Mouse (Mus musculus): ENCODE measurements around the gene Enpp3. TPM values are rescaled to one million over a fixed set of nuclear protein-coding genes. Genes with fewer than 3 reads are reported as not detected.

Enpp3 gene
- total RNA-seq, 1 experiment, result 43.2 TPM

DNA sequence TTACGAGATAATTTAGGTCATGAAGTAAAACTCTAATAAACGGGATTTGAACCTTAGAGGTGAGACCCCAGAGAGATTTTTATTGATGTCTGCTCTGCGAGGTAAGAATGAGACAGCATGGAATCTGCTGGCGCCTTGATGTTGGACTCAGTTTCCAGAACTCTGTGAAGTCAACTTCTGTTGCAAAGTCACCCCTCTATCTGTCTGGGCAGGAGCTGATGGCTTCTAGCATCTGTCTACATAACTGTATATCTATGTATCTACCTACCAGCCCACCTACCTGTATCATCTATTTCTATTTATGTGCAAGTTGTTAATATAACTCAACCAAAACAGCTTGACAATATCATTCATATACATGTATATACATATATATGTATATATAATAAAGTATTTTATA is 57.3 kb downstream of the Enpp3 start:
- Histone ChIP-seq H3K36me3 (ENCODE audit: control insufficient read depth, insufficient read depth, low read length, poor library complexity, severe bottlenecking) (peaks cover 34% of the 10 kb centered on the region), H3K27ac (ENCODE audit: insufficient read depth, low read depth, low read length, poor library complexity, severe bottlenecking) (no peak overlapping the region), H3K4me3 (ENCODE audit: insufficient read depth in 1 of 2, low read depth in 1 of 2, low read length in 2 of 2, poor library complexity in 1 of 2, severe bottlenecking in 1 of 2) (no peak overlapping the region), H3K9me3 (ENCODE audit: control insufficient read depth, insufficient read depth, low read depth, low read length) (no peaks in the 10 kb centered on the region), H3K4me1 (ENCODE audit: control insufficient read depth in 2 of 2, insufficient read depth in 2 of 2, low read length in 2 of 2, poor library complexity in 1 of 2) (peaks cover 0 to 2% of the 10 kb centered on the region in 2 experiments; a peak in 1 of 4 replicates), H3K9ac (ENCODE audit: insufficient read depth, low read depth, low read length, poor library complexity, severe bottlenecking) (no peak overlapping the region)
- in situ Hi-C loops (cut with MboI; ENCODE audit: low sequenced_read_pairs in 2 of 2, unreplicated experiment in 2 of 2), result loop anchor here in 1 of 2 experiments (10.0 kb wide), 1 partner anchor 109 kb away; no protein-coding TSS in a partner anchor
- DNase-seq (ENCODE audit: low read depth, low spot score), result no peak
- TF ChIP-seq HCFC1 (IDR thresholded peaks at IDR 0.05; ENCODE audit: borderline replicate concordance, insufficient read depth, low read length) (no peak), MAFK (IDR thresholded peaks at IDR 0.05; ENCODE audit: insufficient read depth, low read depth, low read length) (no peak), CHD2 (IDR thresholded peaks at IDR 0.05; ENCODE audit: low read depth, low read length) (no peak), ZC3H11A (IDR thresholded peaks at IDR 0.05; ENCODE audit: borderline replicate concordance, low read depth, low read length) (no peak), ZNF384 (IDR thresholded peaks at IDR 0.05; ENCODE audit: low read depth, low read length) (no peak)

DNA sequence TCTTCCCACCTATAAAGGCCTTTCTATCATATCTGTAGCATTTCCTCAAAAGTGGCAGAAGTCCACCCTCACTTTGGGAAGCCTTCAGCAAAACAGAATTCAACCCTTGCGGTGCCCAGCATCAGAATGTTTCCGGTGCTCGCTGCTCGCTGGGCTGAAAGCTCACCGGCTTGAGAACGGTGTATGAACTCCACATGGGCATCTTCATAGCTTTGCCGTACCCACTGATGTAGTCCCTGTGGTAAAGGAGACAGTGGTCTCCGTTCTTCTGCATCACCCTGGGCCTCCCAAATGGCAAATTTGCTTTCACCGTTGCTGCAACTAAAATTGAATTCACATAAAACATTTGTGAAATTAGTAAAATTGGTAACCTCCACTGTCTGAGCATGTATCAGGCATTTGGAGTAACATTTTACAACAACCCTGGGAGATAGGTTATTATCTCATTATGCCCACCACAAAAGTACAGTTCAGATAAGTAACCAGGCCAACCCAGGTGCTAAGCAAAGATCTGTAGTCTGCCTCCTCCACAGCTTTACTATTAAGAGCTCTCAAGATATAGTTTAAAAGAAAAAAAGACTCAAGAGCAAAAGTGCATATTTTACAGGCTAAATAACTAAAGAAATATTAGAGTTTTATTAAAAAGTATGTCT is 57.9 kb downstream of the Enpp3 start:
- Histone ChIP-seq H3K36me3 (ENCODE audit: control insufficient read depth, insufficient read depth, low read length, poor library complexity, severe bottlenecking) (peaks cover 34% of the 10 kb centered on the region), H3K27ac (ENCODE audit: insufficient read depth, low read depth, low read length, poor library complexity, severe bottlenecking) (no peak overlapping the region), H3K4me1 (ENCODE audit: control insufficient read depth in 2 of 2, insufficient read depth in 2 of 2, low read length in 2 of 2, poor library complexity in 1 of 2) (peaks cover 0 to 2% of the 10 kb centered on the region in 2 experiments; a peak in 1 of 4 replicates), H3K4me3 (ENCODE audit: insufficient read depth in 1 of 2, low read depth in 1 of 2, low read length in 2 of 2, poor library complexity in 1 of 2, severe bottlenecking in 1 of 2) (no peak overlapping the region), H3K9me3 (ENCODE audit: control insufficient read depth, insufficient read depth, low read depth, low read length) (no peaks in the 10 kb centered on the region), H3K9ac (ENCODE audit: insufficient read depth, low read depth, low read length, poor library complexity, severe bottlenecking) (no peak overlapping the region)
- TF ChIP-seq CHD2 (IDR thresholded peaks at IDR 0.05; ENCODE audit: low read depth, low read length), result no peak
- no peak for TF ChIP-seq ZC3H11A (IDR thresholded peaks at IDR 0.05; ENCODE audit: borderline replicate concordance, low read depth, low read length)
- TF ChIP-seq ZNF384 (IDR thresholded peaks at IDR 0.05; ENCODE audit: low read depth, low read length), result no peak
- no peak for TF ChIP-seq MAFK (IDR thresholded peaks at IDR 0.05; ENCODE audit: insufficient read depth, low read depth, low read length)
- no peak for TF ChIP-seq HCFC1 (IDR thresholded peaks at IDR 0.05; ENCODE audit: borderline replicate concordance, insufficient read depth, low read length)
- in situ Hi-C loops (cut with MboI; ENCODE audit: low sequenced_read_pairs in 2 of 2, unreplicated experiment in 2 of 2), result loop anchor here in 1 of 2 experiments (10.0 kb wide), 1 partner anchor 110 kb away; no protein-coding TSS in a partner anchor
- DNase-seq (ENCODE audit: low read depth, low spot score), result no peak

DNA sequence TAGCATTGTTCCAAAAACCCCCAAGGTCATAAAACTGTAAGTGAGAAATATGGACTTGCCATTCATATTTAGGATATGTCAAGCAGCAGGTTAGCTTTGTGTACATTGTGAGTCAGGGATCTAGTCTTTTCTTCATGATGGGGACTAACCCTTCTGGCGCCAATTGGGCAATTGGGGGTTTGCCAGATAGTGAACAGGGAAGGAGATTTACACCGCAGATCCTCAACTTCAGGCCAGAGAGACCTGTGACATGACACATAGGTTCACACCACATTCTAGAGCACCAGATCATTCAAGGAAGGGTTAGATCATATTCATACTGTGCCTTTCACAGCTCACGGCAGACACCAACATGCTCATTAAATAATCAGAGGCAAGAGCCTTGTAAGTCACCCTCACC is 58.7 kb downstream of the Enpp3 start:
- Histone ChIP-seq H3K27ac (ENCODE audit: insufficient read depth, low read depth, low read length, poor library complexity, severe bottlenecking) (no peak overlapping the region), H3K9ac (ENCODE audit: insufficient read depth, low read depth, low read length, poor library complexity, severe bottlenecking) (no peak overlapping the region), H3K4me1 (ENCODE audit: control insufficient read depth in 2 of 2, insufficient read depth in 2 of 2, low read length in 2 of 2, poor library complexity in 1 of 2) (no peaks in the 10 kb centered on the region), H3K36me3 (ENCODE audit: control insufficient read depth, insufficient read depth, low read length, poor library complexity, severe bottlenecking) (peaks cover 29% of the 10 kb centered on the region), H3K9me3 (ENCODE audit: control insufficient read depth, insufficient read depth, low read depth, low read length) (no peaks in the 10 kb centered on the region), H3K4me3 (ENCODE audit: insufficient read depth in 1 of 2, low read depth in 1 of 2, low read length in 2 of 2, poor library complexity in 1 of 2, severe bottlenecking in 1 of 2) (no peak overlapping the region)
- no peak for DNase-seq (ENCODE audit: low read depth, low spot score)
- TF ChIP-seq HCFC1 (IDR thresholded peaks at IDR 0.05; ENCODE audit: borderline replicate concordance, insufficient read depth, low read length) (no peak), ZNF384 (IDR thresholded peaks at IDR 0.05; ENCODE audit: low read depth, low read length) (no peak), ZC3H11A (IDR thresholded peaks at IDR 0.05; ENCODE audit: borderline replicate concordance, low read depth, low read length) (no peak), MAFK (IDR thresholded peaks at IDR 0.05; ENCODE audit: insufficient read depth, low read depth, low read length) (no peak), CHD2 (IDR thresholded peaks at IDR 0.05; ENCODE audit: low read depth, low read length) (no peak)
- in situ Hi-C loops (cut with MboI; ENCODE audit: low sequenced_read_pairs in 2 of 2, unreplicated experiment in 2 of 2), result loop anchor here in 1 of 2 experiments (10.0 kb wide), 1 partner anchor 111 kb away; no protein-coding TSS in a partner anchor

DNA sequence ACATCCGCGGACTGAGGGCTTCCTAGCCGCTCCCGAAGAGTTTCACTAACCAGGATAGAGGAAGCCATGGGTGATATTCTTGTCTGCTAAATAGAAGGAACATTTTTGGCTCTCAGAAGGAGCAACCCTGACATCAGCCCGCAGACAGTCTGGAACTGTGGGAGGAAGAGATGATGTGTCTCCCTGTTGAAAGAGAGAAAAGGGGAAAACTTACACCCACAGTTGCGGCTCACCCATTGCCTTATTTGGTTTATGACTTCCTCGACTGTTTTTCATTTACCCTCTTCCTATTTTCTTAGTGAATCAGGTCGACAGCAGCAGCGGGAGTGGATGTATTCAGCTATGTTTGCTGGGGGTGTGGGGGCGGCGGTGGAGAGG is 64.0 kb downstream of the Enpp3 start:
- no peak for TF ChIP-seq ZC3H11A (IDR thresholded peaks at IDR 0.05; ENCODE audit: borderline replicate concordance, low read depth, low read length)
- no peak for TF ChIP-seq HCFC1 (IDR thresholded peaks at IDR 0.05; ENCODE audit: borderline replicate concordance, insufficient read depth, low read length)
- no peak for TF ChIP-seq ZNF384 (IDR thresholded peaks at IDR 0.05; ENCODE audit: low read depth, low read length)
- no peak for TF ChIP-seq CHD2 (IDR thresholded peaks at IDR 0.05; ENCODE audit: low read depth, low read length)
- TF ChIP-seq MAFK (IDR thresholded peaks at IDR 0.05; ENCODE audit: insufficient read depth, low read depth, low read length), result no peak
- H3K4me3 ChIP-seq (ENCODE audit: insufficient read depth in 1 of 2, low read depth in 1 of 2, low read length in 2 of 2, poor library complexity in 1 of 2, severe bottlenecking in 1 of 2), result no peak overlapping the region
- H3K9ac ChIP-seq (ENCODE audit: insufficient read depth, low read depth, low read length, poor library complexity, severe bottlenecking), result no peak overlapping the region

More for the DNA sequence above, 64.0 kb downstream of the Enpp3 start:
- no peak overlapping the region for H3K27ac ChIP-seq (ENCODE audit: insufficient read depth, low read depth, low read length, poor library complexity, severe bottlenecking)
- no peak for DNase-seq (ENCODE audit: low read depth, low spot score)
- no peaks in the 10 kb centered on the region for H3K9me3 ChIP-seq (ENCODE audit: control insufficient read depth, insufficient read depth, low read depth, low read length)
- H3K36me3 ChIP-seq (ENCODE audit: control insufficient read depth, insufficient read depth, low read length, poor library complexity, severe bottlenecking), result peaks cover 5% of the 10 kb centered on the region
- H3K4me1 ChIP-seq (ENCODE audit: control insufficient read depth in 2 of 2, insufficient read depth in 2 of 2, low read length in 2 of 2, poor library complexity in 1 of 2), result no peaks in the 10 kb centered on the region
- in situ Hi-C loops (cut with MboI; ENCODE audit: low sequenced_read_pairs in 2 of 2, unreplicated experiment in 2 of 2), result no loop called here

All from ES-E14 (cell line).